ENCODE assay signal across 18 mouse cellular contexts in genomic region chr7:137765961-137766360, GRCm38 (mm10).
DNase-seq lines count a peak whose midpoint lies in the region; ATAC-seq lines count a peak whose summit lies in the region.
"Had no signal": no experiment of that assay in that cellular context is flagged by ENCODE, and none has a peak within 500 bp of the region (broad histone marks: within the 10 kb centered on the region; RNA-seq: fewer than 3 reads in every experiment).

No protein-coding gene starts in this region.

- H3K27ac ChIP-seq in heart, embryonic 15.5 days = 0 out of 2 replicates have a peak overlapping the region, but pooled peaks have one; percentile 24
- no peak overlapping the region for H3K27ac ChIP-seq in heart, embryonic 10.5 days
- no peak overlapping the region for H3K27ac ChIP-seq in hindbrain, embryonic 16.5 days (ENCODE audit: low read depth, low read length)
- H3K27ac ChIP-seq: embryonic facial prominence, embryonic 10.5 days; hindbrain, embryonic 10.5 days; hindbrain, embryonic 14.5 days had no signal

- no peak overlapping the region for H3K4me3 ChIP-seq in heart, embryonic 15.5 days
- H3K4me3 ChIP-seq in heart, embryonic 10.5 days = no peak overlapping the region
- H3K4me3 ChIP-seq in hindbrain, embryonic 16.5 days (ENCODE audit: low read length) = no peak overlapping the region
- H3K4me3 ChIP-seq: embryonic facial prominence, embryonic 10.5 days; hindbrain, embryonic 10.5 days had no signal

- H3K9me3 ChIP-seq in heart, embryonic 15.5 days (replicated peaks) = no peaks in the 10 kb centered on the region
- H3K9me3 ChIP-seq in heart, embryonic 10.5 days = no peaks in the 10 kb centered on the region
- no peaks in the 10 kb centered on the region for H3K9me3 ChIP-seq in hindbrain, embryonic 16.5 days (ENCODE audit: control insufficient read depth, low read length)
- H3K9me3 ChIP-seq: embryonic facial prominence, embryonic 10.5 days; hindbrain, embryonic 10.5 days had no signal

- DNase-seq in heart, adult 8-10 months (ENCODE audit: low spot score) = peak; percentile 26
- DNase-seq in heart, postnatal 14 days = no peak
- no peak for DNase-seq in heart, embryonic 10.5 days (ENCODE audit: low spot score)
- DNase-seq in heart, postnatal 10 days = peak; percentile 19 to 37
- DNase-seq: adrenal gland, adult 2 months; adrenal gland, postnatal 25 days; cerebellum, adult 18-20 months; cerebellum, adult 9-11 months; cerebellum, postnatal 36 days; gastrocnemius, postnatal 36 days; kidney, adult 8-10 months had no signal

- 30% methylated on average over 3 of the region's 3 CpGs for WGBS in heart, embryonic 15.5 days
- 41% methylated on average over 3 of the region's 3 CpGs for WGBS in heart, embryonic 10.5 days
- WGBS in hindbrain, embryonic 16.5 days = 85% methylated on average over 3 of the region's 3 CpGs

- H3K9ac ChIP-seq in heart, embryonic 15.5 days = no peak overlapping the region
- H3K9ac ChIP-seq in hindbrain, embryonic 16.5 days (ENCODE audit: low read depth, low read length) = no peak overlapping the region
- H3K9ac ChIP-seq: hindbrain, embryonic 14.5 days had no signal

- intact Hi-C loops in heart, postnatal 14 days (cut with DNase I) = no loop called here
- intact Hi-C loops in heart, postnatal 10 days (cut with DNase I) = no loop called here

- no peak overlapping the region for H3K4me2 ChIP-seq in heart, embryonic 15.5 days
- no peak overlapping the region for H3K4me2 ChIP-seq in hindbrain, embryonic 16.5 days (ENCODE audit: low read length)
- H3K4me2 ChIP-seq: hindbrain, embryonic 14.5 days had no signal

- no peaks in the 10 kb centered on the region for H3K27me3 ChIP-seq in heart, embryonic 15.5 days
- H3K27me3 ChIP-seq in heart, embryonic 10.5 days (ENCODE audit: insufficient read depth, poor library complexity, severe bottlenecking) = no peaks in the 10 kb centered on the region
- H3K27me3 ChIP-seq in hindbrain, embryonic 16.5 days (replicated peaks; ENCODE audit: control insufficient read depth, insufficient read depth, low read length) = no peaks in the 10 kb centered on the region

- no peaks in the 10 kb centered on the region for H3K4me1 ChIP-seq in heart, embryonic 15.5 days (replicated peaks)
- H3K4me1 ChIP-seq in heart, embryonic 10.5 days = no peaks in the 10 kb centered on the region
- H3K4me1 ChIP-seq in hindbrain, embryonic 16.5 days (ENCODE audit: control insufficient read depth, insufficient read depth, low read depth, low read length) = no peaks in the 10 kb centered on the region
- H3K4me1 ChIP-seq: hindbrain, embryonic 10.5 days had no signal

- no peaks in the 10 kb centered on the region for H3K36me3 ChIP-seq in heart, embryonic 15.5 days
- no peaks in the 10 kb centered on the region for H3K36me3 ChIP-seq in heart, embryonic 10.5 days
- no peaks in the 10 kb centered on the region for H3K36me3 ChIP-seq in hindbrain, embryonic 16.5 days (ENCODE audit: control insufficient read depth, insufficient read depth, low read length)
- H3K36me3 ChIP-seq: embryonic facial prominence, embryonic 10.5 days; hindbrain, embryonic 10.5 days had no signal

- ATAC-seq in heart, embryonic 15.5 days (replicated peaks; ENCODE audit: insufficient number of reproducible peaks, insufficient read depth, low FRiP score, low read depth) = no peak
- ATAC-seq in hindbrain, embryonic 16.5 days = no peak
- ATAC-seq: forebrain, embryonic 14.5 days; intestine, embryonic 16.5 days had no signal

Comparison
In these comparisons a context has a peak if more than half of its experiments do, and no peak if none do; other contexts are left out.
1. DNase-seq: peak in heart, adult 8-10 months (single experiment) and heart, postnatal 10 days (2 of 2); none in heart, postnatal 14 days (0 of 2) and heart, embryonic 10.5 days (single experiment).